Mouse (Mus musculus): Measurements from ENCODE around the gene Atrnl1. TPM values are rescaled to one million over a fixed set of nuclear protein-coding genes. Genes with fewer than 3 reads are reported as not detected.

Atrnl1 gene
- polyA plus RNA-seq (2017; shearing (Covaris generic)), result 1 to 10 TPM; 1.2 to 1.5 TPM

DNA sequence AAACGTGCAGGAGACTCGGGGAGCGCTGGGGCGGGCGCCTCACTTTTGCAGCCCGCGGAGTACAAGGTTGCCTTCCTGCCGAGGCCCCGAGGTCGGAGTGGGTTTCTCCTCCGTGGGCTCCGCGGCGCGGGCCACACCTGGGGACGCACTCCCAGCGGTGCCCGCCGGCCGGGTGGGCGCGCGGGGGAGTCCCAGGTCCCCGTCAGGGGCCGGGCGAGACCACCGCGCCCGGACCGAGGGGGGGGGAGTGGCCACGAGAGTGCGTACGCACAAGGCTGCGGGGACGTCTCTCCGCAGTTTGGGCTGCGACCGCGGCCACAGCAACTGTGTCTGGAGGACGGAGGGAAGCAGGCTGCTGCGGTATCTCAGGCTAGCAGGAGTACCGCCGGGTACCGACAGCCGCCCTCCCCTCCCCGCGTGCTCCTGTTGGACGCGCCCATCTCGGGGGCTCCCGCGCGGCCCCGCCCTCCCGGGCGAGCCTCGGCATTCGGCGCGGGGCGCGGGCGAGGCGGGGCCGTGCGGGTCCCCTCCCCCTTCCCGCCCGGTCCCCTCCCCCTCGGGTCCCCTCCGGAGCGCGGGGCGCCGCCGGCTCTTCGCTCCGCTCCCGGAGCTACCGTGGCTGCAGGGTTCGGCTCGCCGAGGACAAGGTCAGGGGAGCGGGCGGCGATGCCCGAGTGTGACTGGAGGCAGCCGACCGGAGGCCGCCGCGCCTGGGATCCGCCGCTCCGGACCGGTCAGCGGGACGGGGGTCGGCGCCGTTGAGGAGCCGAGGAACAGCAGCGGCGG lies at the start of gene Atrnl1:
Gene Atrnl1 (plus strand): TSS at position 559 of the 786 bp plus-strand sequence.

Other genes starting within 250 kb of the Atrnl1 start
- gene Trub1, start 158.1 kb upstream of the Atrnl1 start, polyA plus RNA-seq (2017; shearing (Covaris generic)), result 10 to 100 TPM in 1 of 2 experiments, 1 to 10 TPM in 1; 8.2 to 17.6 TPM

Data from activated CD4-positive, CD25-positive, alpha-beta regulatory T cell (primary cell).